Mouse (Mus musculus) embryo, embryonic 11.5 days (tissue): Measurements from ENCODE around the gene Socs5.

Experiments used
- DNase-seq: peaks from one replicate; pipeline ENCODE4 v3.0.0-alpha.2; 2012; ENCODE audit warnings: low read depth, low spot score

Gene Socs5

GRCm38 (mm10) chr17:87167407-87167806 lies 59.9 kb downstream of the Socs5 start:
- DNase-seq: no peak

GRCm38 (mm10) chr17:87169076-87169475 lies 61.6 kb downstream of the Socs5 start:
- DNase-seq: no peak

GRCm38 (mm10) chr17:87170364-87170763 lies 62.9 kb downstream of the Socs5 start:
- no peak for DNase-seq

GRCm38 (mm10) chr17:87172031-87172430 lies 64.6 kb downstream of the Socs5 start:
- DNase-seq: no peak

- no peak for DNase-seq
Observed at GRCm38 (mm10) chr17:87173966-87174365, 66.5 kb downstream of the Socs5 start.

GRCm38 (mm10) chr17:87174651-87175331 lies 67.3 kb downstream of the Socs5 start:
- DNase-seq: no peak

- DNase-seq: no peak
Observed at GRCm38 (mm10) chr17:87176066-87177012, 68.9 kb downstream of the Socs5 start.

GRCm38 (mm10) chr17:87178596-87179590 lies 71.4 kb downstream of the Socs5 start:
- DNase-seq: no peak

GRCm38 (mm10) chr17:87179939-87180550 lies 72.6 kb downstream of the Socs5 start:
- DNase-seq: no peak

- no peak for DNase-seq
Observed at GRCm38 (mm10) chr17:87181683-87182346, 74.3 kb downstream of the Socs5 start.

GRCm38 (mm10) chr17:87185461-87186066 lies 78.1 kb downstream of the Socs5 start:
- DNase-seq: no peak

- DNase-seq: no peak
Observed at GRCm38 (mm10) chr17:87187005-87187404, 79.5 kb downstream of the Socs5 start.
